Mouse (Mus musculus) liver, embryonic 14.5 days (tissue): ENCODE measurements around the gene Nkain1. TPM values are rescaled to one million over a fixed set of nuclear protein-coding genes. Genes with fewer than 3 reads are reported as not detected.

ENCODE experiments used
- ATAC-seq: fragments of 200-750 bp; cut with Nextera tagmentation; 2 replicates; pipeline ENCODE4 v1.8.0; 2017; ENCODE audit warnings: moderate number of reproducible peaks, mild to moderate bottlenecking, moderate library complexity; ENCODE audit not compliant: insufficient read depth
- DNase-seq, 3 experiments: peaks; one replicate each; pipeline ENCODE4 v3.0.0-alpha.2; 2012 to 2013; ENCODE audit warnings: low read depth in 3 of 3, low spot score in 3 of 3
- H3K27ac ChIP-seq: fragments of 300-500 bp; sonication (generic); 2 replicates; pipeline ENCODE4 v1.5.1; 2014; ENCODE audit warnings: moderate library complexity, mild to moderate bottlenecking, control low read depth, inconsistent platforms
- H3K27me3 ChIP-seq: fragments of 300-500 bp; sonication (generic); 2 replicates; pipeline ENCODE4 v1.6.1; 2014; ENCODE audit warnings: mild to moderate bottlenecking, low read length, moderate library complexity; ENCODE audit not compliant: control insufficient read depth, insufficient read depth
- H3K36me3 ChIP-seq: fragments of 300-500 bp; sonication (generic); replicated peaks from 2 replicates; pipeline ENCODE4 v1.6.1; 2014; ENCODE audit warnings: low read depth; ENCODE audit not compliant: control insufficient read depth, insufficient read depth
- H3K4me1 ChIP-seq, 2 experiments: fragments of 200-500 bp in 1 of 2; fragments of 300-500 bp in 1 of 2; sonication (generic) in 1 of 2; replicated peaks; 2 replicates each; pipeline ENCODE4 v1.6.1; 2012 to 2014; ENCODE audit warnings: antibody characterized with exemption in 1 of 2, inconsistent platforms in 1 of 2, low read length in 1 of 2; ENCODE audit not compliant: control insufficient read depth in 2 of 2, insufficient read depth in 2 of 2
- H3K4me2 ChIP-seq: fragments of 300-500 bp; sonication (generic); 2 replicates; pipeline ENCODE4 v1.6.1; 2014; ENCODE audit warnings: low read depth, mild to moderate bottlenecking, control low read depth, moderate library complexity
- H3K4me3 ChIP-seq, 2 experiments: fragments of 200-500 bp in 1 of 2; fragments of 300-500 bp in 1 of 2; sonication (generic) in 1 of 2; 2 replicates each; pipeline ENCODE4 v1.5.1; 2012 to 2014; ENCODE audit warnings: low read depth in 2 of 2, low read length in 2 of 2, mild to moderate bottlenecking in 2 of 2, control low read depth in 1 of 2, inconsistent platforms in 1 of 2, moderate library complexity in 1 of 2; ENCODE audit not compliant: insufficient read depth in 1 of 2
- H3K9ac ChIP-seq: fragments of 300-500 bp; sonication (generic); replicated peaks from 2 replicates; pipeline ENCODE4 v1.6.1; 2014; ENCODE audit warnings: mild to moderate bottlenecking, control low read depth, moderate library complexity
- H3K9me3 ChIP-seq: fragments of 300-500 bp; sonication (generic); 2 replicates; pipeline ENCODE4 v1.6.1; 2016; ENCODE audit warnings: low read length, mixed read lengths; ENCODE audit not compliant: control insufficient read depth
- CTCF ChIP-seq: IDR thresholded peaks from 2 replicates; pipeline ENCODE4 v1.5.1; 2016; ENCODE audit warnings: antibody characterized with exemption, low read depth, control low read depth
- EP300 ChIP-seq: IDR thresholded peaks from 2 replicates; pipeline ENCODE4 v1.6.1; 2016; ENCODE audit warnings: antibody characterized with exemption, low read depth
- WGBS: fragments of 180-500 bp; shearing (Covaris S2); extraction: QIAGEN DNeasy Blood & Tissue Kit; methylation state at CpG from one replicate; pipeline ENCODE4 v1.1.7; 2014; ENCODE audit not compliant: insufficient replicate concordance; 5-methylcytosine and 5-hydroxymethylcytosine counted together
- polyA plus RNA-seq, 2 experiments: library from polyadenylated mRNA; depleted of rRNA in 1 of 2; stranded (reverse) in 1 of 2; unstranded in 1 of 2; fragments of >200 nt; fragmentation: Nextera tagmentation in 1 of 2; extraction: Ambion mirVana in 1 of 2; gene quantifications; 2 replicates each; pipeline versions ENCODE4 v1.2.1 to v1.2.3; 2012 to 2014

The Nkain1 gene
- 0.39 and 0.79 TPM in 2 replicates for polyA plus RNA-seq (2012; rRNA removed)
- not detected in 2 replicates for polyA plus RNA-seq (2014; fragmentation: Nextera tagmentation; extraction: Ambion mirVana)

DNA sequence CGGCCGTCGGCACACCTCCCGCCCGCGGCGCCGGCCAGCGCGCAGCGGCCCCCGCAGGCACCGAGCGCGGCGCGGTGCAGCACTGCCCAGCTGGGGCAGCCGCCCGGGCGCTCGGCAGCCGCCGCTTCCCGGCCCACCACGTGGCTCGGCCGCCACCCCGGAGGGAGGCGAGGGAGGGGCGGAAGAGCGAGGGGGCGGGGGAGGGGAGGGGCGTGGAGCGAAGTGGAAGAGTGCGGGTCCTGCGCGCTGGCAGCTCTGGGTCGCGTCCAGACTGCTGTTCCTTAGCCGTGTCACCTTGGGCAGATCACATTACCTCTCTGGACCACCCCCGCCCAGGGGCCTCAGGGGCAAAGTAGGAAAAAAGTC lies at the start of gene Nkain1:
Nkain1 (minus strand) TSS at position 126 of the 366 bp plus-strand sequence.
- 1% methylated on average over 32 of the region's 41 CpGs for WGBS
- Histone ChIP-seq H3K4me2 (peak within 1 kb of the TSS; percentile 54), H3K4me1 (no peaks in the 10 kb centered on the region), H3K9ac (no peak within 1 kb of the TSS), H3K27ac (no peak within 1 kb of the TSS), H3K27me3 (peaks cover 35% of the 10 kb centered on the region), H3K36me3 (no peaks in the 10 kb centered on the region), H3K9me3 (no peaks in the 10 kb centered on the region), H3K4me3 (peak within 1 kb of the TSS; percentile 0 to 42)
- DNase-seq (no peak), ATAC-seq (no peak)
- TF ChIP-seq CTCF, result no peak
- TF ChIP-seq EP300, result no peak

GRCm38 (mm10) chr4:130578734-130579274 lies 4.8 kb upstream of the Nkain1 start:
- Histone ChIP-seq H3K4me2 (no peak overlapping the region), H3K9me3 (no peaks in the 10 kb centered on the region), H3K9ac (no peak overlapping the region), H3K36me3 (no peaks in the 10 kb centered on the region), H3K4me1 (no peaks in the 10 kb centered on the region), H3K4me3 (no peak overlapping the region), H3K27ac (no peak overlapping the region), H3K27me3 (peaks cover 15% of the 10 kb centered on the region)
- TF ChIP-seq CTCF, result no peak
- TF ChIP-seq EP300, result no peak
- ATAC-seq (no peak), DNase-seq (no peak)
- 69% methylated on average over 9 of the region's 9 CpGs for WGBS

- peaks cover 32% of the 10 kb centered on the region for H3K27me3 ChIP-seq
Measured at GRCm38 (mm10) chr4:130577081-130577480, 3.1 kb upstream of the Nkain1 start.

GRCm38 (mm10) chr4:130576247-130576931 lies 2.4 kb upstream of the Nkain1 start:
- H3K4me1 ChIP-seq, result no peaks in the 10 kb centered on the region
- no peak overlapping the region for H3K4me2 ChIP-seq
- H3K27ac ChIP-seq, result no peak overlapping the region
- TF ChIP-seq EP300 (no peak), CTCF (no peak)
- H3K27me3 ChIP-seq, result peaks cover 35% of the 10 kb centered on the region
- no peak overlapping the region for H3K9ac ChIP-seq
- no peaks in the 10 kb centered on the region for H3K9me3 ChIP-seq
- 34% methylated on average over 13 of the region's 13 CpGs for WGBS
- DNase-seq (no peak), ATAC-seq (no peak)
- no peak overlapping the region for H3K4me3 ChIP-seq
- no peaks in the 10 kb centered on the region for H3K36me3 ChIP-seq

More at GRCm38 (mm10) chr4:130577081-130577480, 3.1 kb upstream of the Nkain1 start:
- Histone ChIP-seq H3K9ac (no peak overlapping the region), H3K27ac (no peak overlapping the region), H3K36me3 (no peaks in the 10 kb centered on the region), H3K9me3 (no peaks in the 10 kb centered on the region), H3K4me1 (no peaks in the 10 kb centered on the region), H3K4me3 (no peak overlapping the region), H3K4me2 (no peak overlapping the region)
- 58% methylated on average over 6 of the region's 6 CpGs for WGBS
- TF ChIP-seq EP300 (no peak), CTCF (no peak)
- DNase-seq (no peak), ATAC-seq (no peak)

DNA sequence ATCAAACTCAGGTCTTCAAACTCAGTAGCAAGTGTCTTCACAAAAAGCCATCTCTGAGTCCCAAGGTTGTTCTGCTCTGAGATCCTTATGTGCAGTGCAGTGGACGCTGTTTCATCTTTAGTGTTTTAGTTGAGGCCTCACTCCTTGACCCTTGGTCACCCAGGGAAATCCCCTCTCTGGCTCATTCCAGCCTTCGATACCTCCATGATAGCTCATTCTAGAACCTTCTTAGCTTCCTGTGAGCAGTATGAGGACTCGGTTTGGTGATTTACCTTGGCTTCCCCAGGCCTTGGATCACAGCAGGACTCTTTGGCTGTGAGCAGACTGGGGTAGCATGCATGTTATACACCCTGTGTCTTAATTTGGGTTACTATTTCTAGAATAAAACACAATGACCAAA lies 1.6 kb upstream of the Nkain1 start:
- Histone ChIP-seq H3K4me2 (no peak overlapping the region), H3K9ac (no peak overlapping the region), H3K4me3 (no peak overlapping the region), H3K27me3 (peaks cover 35% of the 10 kb centered on the region), H3K4me1 (no peaks in the 10 kb centered on the region), H3K27ac (no peak overlapping the region), H3K9me3 (no peaks in the 10 kb centered on the region), H3K36me3 (no peaks in the 10 kb centered on the region)
- DNase-seq, result no peak
- no peak for ATAC-seq
- TF ChIP-seq CTCF, result no peak
- no peak for TF ChIP-seq EP300
- WGBS, result 46% methylated on average over 3 of the region's 3 CpGs
